Mouse (Mus musculus): ENCODE data around the gene Tex48.

DNA sequence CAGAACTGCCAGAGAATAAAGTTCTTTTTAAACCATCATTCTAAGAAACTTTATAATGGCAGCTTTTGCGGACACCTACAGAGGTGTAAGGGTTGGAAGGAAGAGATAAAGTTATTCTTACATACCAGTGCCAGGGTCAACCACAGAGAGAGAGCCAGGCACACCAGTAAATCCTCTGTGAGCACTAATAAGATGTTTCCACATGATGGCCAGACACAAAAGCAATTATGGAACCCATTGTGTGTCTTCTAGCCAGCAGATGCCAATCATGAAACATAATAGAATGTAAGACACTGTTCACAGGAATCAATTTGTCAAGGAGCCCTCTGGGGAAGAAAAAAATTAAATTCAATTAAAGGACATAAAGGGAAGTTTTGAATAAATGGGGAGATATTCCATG lies 39.2 kb upstream of the Tex48 start:
- TF ChIP-seq CTCF (IDR thresholded peaks at IDR 0.05; ENCODE audit: low read depth) = no peak
- no peak for TF ChIP-seq EP300 (optimal IDR thresholded peaks at IDR 0.05)
